Mouse (Mus musculus) Patski (cell line): ENCODE measurements at regions not wholly inside any gene's neighbourhood (a gene's known extent, or its start where the extent isn't known, plus 50 kb on each side); places are given as distances from the start of the nearest gene placed in this dataset.

Experiments used
- ATAC-seq: fragments of 100-300 bp; one replicate; pipeline ENCODE4 v1.8.0; 2021
- CTCF ChIA-PET: fragments of 350-600 bp; sonication (Branson Sonifier 250); formaldehyde crosslinking; loops from one replicate; lab custom pipeline; 2022; ENCODE audit warnings: inconsistent platforms; lab: Charles Lee
- POLR2A ChIA-PET: fragments of 350-600 bp; sonication (Branson Sonifier 250); formaldehyde crosslinking; loops from one replicate; lab custom pipeline; 2022; ENCODE audit warnings: antibody characterized with exemption, inconsistent platforms; lab: Charles Lee
- DNase-seq: peaks from one replicate; pipeline ENCODE4 v3.0.0-alpha.2; 2011; ENCODE audit warnings: low read depth, low spot score
- H3K27me3 ChIP-seq: fragments of 371-371 bp; one replicate; pipeline ENCODE4 v1.5.1; 2021
- CTCF ChIP-seq: fragments of 100-300 bp; IDR thresholded peaks from one replicate; pipeline ENCODE4 v1.5.1; 2021
- in situ Hi-C: fragments of 300-500 bp; cut with MboI; formaldehyde crosslinking; loops from 3 replicates; pipeline ENCODE4 v1.11.1; 2018; ENCODE audit warnings: low pct_unique_long_range_greater_than_20kb, mixed read lengths

GRCm38 (mm10) chr11:41852813-41853212 is 147.8 kb downstream of the Gabrg2 start:
- no peak for TF ChIP-seq CTCF
- no peaks in the 10 kb centered on the region for H3K27me3 ChIP-seq
- CTCF ChIA-PET = no interaction called here
- POLR2A ChIA-PET = no interaction called here
- ATAC-seq = no peak
- DNase-seq = no peak
- in situ Hi-C loops = no loop called here

GRCm38 (mm10) chr11:41825978-41826679 is 174.5 kb downstream of the Gabrg2 start:
- no peak for TF ChIP-seq CTCF
- no peak for DNase-seq
- ChIA-PET CTCF (interaction anchor here (0.6 kb wide), 1 partner anchor 53 kb away, joined by 3 read pairs; no protein-coding TSS in a partner anchor), POLR2A (no interaction called here)
- H3K27me3 ChIP-seq = no peaks in the 10 kb centered on the region
- in situ Hi-C loops = no loop called here
- ATAC-seq = no peak

- ChIA-PET POLR2A (no interaction called here), CTCF (no interaction called here)
- in situ Hi-C loops = no loop called here
- no peaks in the 10 kb centered on the region for H3K27me3 ChIP-seq
- DNase-seq = no peak
- no peak for ATAC-seq
- no peak for TF ChIP-seq CTCF
These were observed 182.6 kb downstream of the Gabrg2 start for GRCm38 (mm10) chr11:41818014-41818413.

- CTCF ChIA-PET = no interaction called here
These were observed 187.7 kb downstream of the Gabrg2 start for GRCm38 (mm10) chr11:41812996-41813395.

GRCm38 (mm10) chr11:41808897-41809296 is 191.8 kb downstream of the Gabrg2 start:
- in situ Hi-C loops = no loop called here
- TF ChIP-seq CTCF = no peak
- CTCF ChIA-PET = no interaction called here
- DNase-seq = no peak
- no peaks in the 10 kb centered on the region for H3K27me3 ChIP-seq
- ATAC-seq = no peak
- POLR2A ChIA-PET = interaction anchor here (0.5 kb wide), 1 partner anchor 19 kb away, joined by 9 read pairs; no protein-coding TSS in a partner anchor

More at GRCm38 (mm10) chr11:41812996-41813395, 187.7 kb downstream of the Gabrg2 start:
- POLR2A ChIA-PET = no interaction called here
- no peaks in the 10 kb centered on the region for H3K27me3 ChIP-seq
- TF ChIP-seq CTCF = no peak
- in situ Hi-C loops = no loop called here
- no peak for DNase-seq
- ATAC-seq = no peak

GRCm38 (mm10) chr11:41792206-41792605 is 208.5 kb downstream of the Gabrg2 start:
- DNase-seq (no peak), ATAC-seq (no peak)
- ChIA-PET POLR2A (no interaction called here), CTCF (no interaction called here)
- no peaks in the 10 kb centered on the region for H3K27me3 ChIP-seq
- in situ Hi-C loops = no loop called here
- no peak for TF ChIP-seq CTCF
